Mouse (Mus musculus) intestine, embryonic 16.5 days (tissue): ENCODE measurements around the gene Polr3c. TPM values are rescaled to one million over a fixed set of nuclear protein-coding genes. Genes with fewer than 3 reads are reported as not detected.
A peak's percentile ranks its signal among the peaks of the same experiment; 100 is the strongest.

Experiments used
- ATAC-seq: fragments of 200-750 bp; cut with Nextera tagmentation; 2 replicates; pipeline ENCODE4 v1.8.0; 2017; ENCODE audit warnings: moderate TSS enrichment, moderate library complexity
- H3K27ac ChIP-seq: fragments of 300-500 bp; sonication (generic); 2 replicates; pipeline ENCODE4 v1.5.1; 2014; ENCODE audit warnings: mild to moderate bottlenecking, low read length
- H3K27me3 ChIP-seq: fragments of 300-500 bp; sonication (generic); replicated peaks from 2 replicates; pipeline ENCODE4 v1.6.1; 2014; ENCODE audit warnings: low read length, control low read depth, mixed read lengths; ENCODE audit not compliant: control insufficient read depth, insufficient read depth
- H3K36me3 ChIP-seq: fragments of 300-500 bp; sonication (generic); 2 replicates; pipeline ENCODE4 v1.6.1; 2014; ENCODE audit warnings: low read length, control low read depth; ENCODE audit not compliant: control insufficient read depth, insufficient read depth
- H3K4me1 ChIP-seq: fragments of 300-500 bp; sonication (generic); 2 replicates; pipeline ENCODE4 v1.6.1; 2014; ENCODE audit warnings: low read length, control low read depth, mixed read lengths; ENCODE audit not compliant: control insufficient read depth, insufficient read depth
- H3K4me2 ChIP-seq: fragments of 300-500 bp; sonication (generic); 2 replicates; pipeline ENCODE4 v1.6.1; 2014; ENCODE audit warnings: low read depth, low read length, control low read depth
- H3K4me3 ChIP-seq: fragments of 300-500 bp; sonication (generic); 2 replicates; pipeline ENCODE4 v1.5.1; 2014; ENCODE audit warnings: mild to moderate bottlenecking, low read length
- H3K9ac ChIP-seq: fragments of 300-500 bp; sonication (generic); 2 replicates; pipeline ENCODE4 v1.6.1; 2014; ENCODE audit warnings: low read depth, low read length
- H3K9me3 ChIP-seq: fragments of 300-500 bp; sonication (generic); 2 replicates; pipeline ENCODE4 v1.6.1; 2016; ENCODE audit warnings: low read length, control low read depth; ENCODE audit not compliant: control insufficient read depth
- WGBS: fragments of 180-500 bp; shearing (Covaris S2); extraction: QIAGEN DNeasy Blood & Tissue Kit; methylation state at CpG from one replicate; pipeline ENCODE4 v1.1.7; 2014; 5-methylcytosine and 5-hydroxymethylcytosine counted together
- polyA plus RNA-seq: library from polyadenylated mRNA; unstranded; fragments of >200 nt; fragmentation: Nextera tagmentation; extraction: Ambion mirVana; gene quantifications from 2 replicates; pipeline ENCODE4 v1.2.1, GENCODE M21; 2015

The Polr3c gene
- polyA plus RNA-seq, 1 experiment from 2014 or later = 41.0 TPM

DNA sequence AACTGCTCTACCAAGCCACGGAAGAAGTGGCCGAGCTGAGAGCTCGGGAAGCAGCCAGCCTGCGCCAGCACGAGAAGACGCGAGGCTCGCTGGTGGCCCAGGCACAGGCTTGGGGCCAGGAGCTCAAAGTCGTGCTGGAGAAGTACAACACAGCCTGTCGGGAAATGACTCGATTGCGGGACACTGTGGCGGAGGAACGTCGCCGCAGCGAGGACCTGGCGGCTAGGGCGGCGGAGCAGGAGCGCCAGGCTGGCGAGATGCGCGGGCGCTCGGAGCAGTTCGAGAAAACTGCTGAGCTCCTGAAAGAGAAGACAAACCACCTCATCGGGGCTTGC is 42.6 kb downstream of the Polr3c start:
- Histone ChIP-seq H3K27me3 (peaks cover 4% of the 10 kb centered on the region; the same call in 1 of the 2 replicates), H3K27ac (no peak overlapping the region), H3K36me3 (no peaks in the 10 kb centered on the region), H3K4me2 (peak overlapping the region; percentile 54), H3K4me1 (peaks cover 9% of the 10 kb centered on the region), H3K9ac (peak overlapping the region; percentile 55), H3K9me3 (no peaks in the 10 kb centered on the region), H3K4me3 (peak overlapping the region; percentile 33)
- no peak for ATAC-seq
- 26% methylated on average over 28 of the region's 28 CpGs for WGBS

DNA sequence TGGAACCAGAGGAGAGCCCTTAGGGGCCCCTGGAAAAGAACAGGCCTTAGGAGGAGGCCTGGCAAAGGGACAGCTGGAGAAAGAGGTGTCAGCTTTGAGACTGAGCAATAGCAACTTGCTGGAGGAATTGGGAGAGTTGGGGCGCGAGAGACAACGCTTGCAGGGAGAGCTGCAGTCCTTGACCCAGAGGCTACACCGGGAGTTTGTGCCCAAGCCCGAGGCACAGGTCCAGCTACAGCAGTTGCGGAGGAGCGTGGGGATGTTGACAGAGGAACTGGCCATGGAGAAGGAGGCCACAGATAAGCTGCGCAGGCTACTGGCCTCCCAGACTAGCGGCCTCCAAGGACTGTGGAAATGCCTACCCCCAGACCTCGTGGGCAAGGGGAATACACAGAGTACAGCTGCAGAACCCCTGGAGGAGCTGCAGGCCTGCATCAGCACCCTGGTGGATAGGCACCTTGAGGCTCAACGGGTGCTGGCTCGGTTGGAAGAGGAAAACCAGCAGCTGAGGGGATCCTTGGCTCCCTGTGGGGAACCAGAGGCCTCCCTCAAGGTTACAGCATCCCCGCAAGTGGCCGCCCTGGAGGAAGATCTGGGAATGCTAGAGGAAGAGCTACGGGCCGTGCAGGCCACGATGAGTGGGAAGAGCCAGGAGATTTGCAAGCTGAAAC is 43.1 kb downstream of the Polr3c start:
- ATAC-seq = no peak
- Histone ChIP-seq H3K27me3 (peaks cover 4% of the 10 kb centered on the region; the same call in 1 of the 2 replicates), H3K36me3 (no peaks in the 10 kb centered on the region), H3K4me2 (peak overlapping the region; percentile 54), H3K9me3 (no peaks in the 10 kb centered on the region), H3K4me1 (peaks cover 9% of the 10 kb centered on the region), H3K27ac (no peak overlapping the region), H3K9ac (peak overlapping the region; percentile 55), H3K4me3 (peak overlapping the region; percentile 33)
- 50% methylated on average over 17 of the region's 17 CpGs for WGBS

DNA sequence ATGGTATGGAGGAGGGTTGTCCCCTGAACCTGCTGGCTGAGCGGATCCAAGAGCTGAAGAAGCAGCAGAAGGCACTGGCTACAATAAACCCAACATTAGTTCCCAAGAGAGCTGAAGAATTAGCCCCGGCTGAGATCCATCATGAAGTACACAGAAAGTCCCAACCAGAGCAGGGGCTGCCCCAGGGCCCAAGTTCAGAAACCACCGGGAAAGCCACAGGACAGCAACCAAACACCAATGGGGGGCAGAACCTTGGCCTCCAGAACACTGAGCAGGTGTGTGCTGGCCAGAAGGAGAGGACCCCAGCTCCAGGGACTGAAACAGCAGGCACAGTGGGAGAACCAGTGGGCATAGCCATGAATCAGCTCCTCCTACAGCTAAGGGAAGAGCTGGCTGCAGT is 43.9 kb downstream of the Polr3c start:
- H3K9ac ChIP-seq = no peak overlapping the region
- H3K27me3 ChIP-seq = peaks cover 4% of the 10 kb centered on the region; the same call in 1 of the 2 replicates
- no peak overlapping the region for H3K4me2 ChIP-seq
- no peak for ATAC-seq
- no peak overlapping the region for H3K4me3 ChIP-seq
- H3K36me3 ChIP-seq = no peaks in the 10 kb centered on the region
- peaks cover 9% of the 10 kb centered on the region for H3K4me1 ChIP-seq
- 90% methylated on average over 3 of the region's 3 CpGs for WGBS
- H3K27ac ChIP-seq = no peak overlapping the region
- H3K9me3 ChIP-seq = no peaks in the 10 kb centered on the region

DNA sequence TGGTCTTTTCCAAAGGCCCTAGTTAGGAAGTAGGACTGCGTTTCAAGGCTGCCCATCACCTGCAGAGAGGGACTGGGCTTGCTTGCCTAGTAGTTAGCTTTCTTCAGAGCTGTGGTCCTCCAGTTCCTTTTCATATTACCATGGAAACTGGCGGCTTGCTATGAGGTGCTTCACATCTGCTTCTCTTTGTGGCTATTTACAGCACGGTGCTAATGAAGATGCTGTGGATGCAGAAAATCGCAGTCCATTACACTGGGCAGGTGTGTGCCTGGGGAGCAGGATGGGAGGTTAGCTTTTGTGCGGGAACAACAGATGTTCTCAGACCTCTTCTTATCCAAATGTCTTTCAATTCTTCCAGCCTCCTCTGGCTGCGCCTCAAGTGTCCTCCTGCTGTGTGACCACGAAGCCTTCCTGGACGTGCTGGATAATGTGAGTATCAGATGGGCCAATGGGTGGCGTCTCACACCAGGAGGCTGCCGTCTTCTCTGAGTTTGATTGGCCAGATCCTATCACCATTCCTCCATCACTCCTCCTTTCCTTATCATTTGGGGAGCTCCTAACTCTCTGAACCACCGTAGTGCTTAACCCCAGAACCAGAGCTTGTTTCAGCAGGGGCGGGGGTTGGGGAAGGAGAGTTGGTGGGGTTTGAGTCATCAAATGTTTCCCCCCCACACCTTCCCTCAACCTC is 47.0 kb downstream of the Polr3c start:
- Histone ChIP-seq H3K9me3 (no peaks in the 10 kb centered on the region), H3K9ac (no peak overlapping the region), H3K4me3 (no peak overlapping the region), H3K4me1 (peaks cover 12% of the 10 kb centered on the region), H3K27ac (no peak overlapping the region), H3K36me3 (no peaks in the 10 kb centered on the region), H3K4me2 (no peak overlapping the region), H3K27me3 (peaks cover 4% of the 10 kb centered on the region; the same call in 1 of the 2 replicates)
- no peak for ATAC-seq
- 41% methylated on average over 12 of the region's 12 CpGs for WGBS

DNA sequence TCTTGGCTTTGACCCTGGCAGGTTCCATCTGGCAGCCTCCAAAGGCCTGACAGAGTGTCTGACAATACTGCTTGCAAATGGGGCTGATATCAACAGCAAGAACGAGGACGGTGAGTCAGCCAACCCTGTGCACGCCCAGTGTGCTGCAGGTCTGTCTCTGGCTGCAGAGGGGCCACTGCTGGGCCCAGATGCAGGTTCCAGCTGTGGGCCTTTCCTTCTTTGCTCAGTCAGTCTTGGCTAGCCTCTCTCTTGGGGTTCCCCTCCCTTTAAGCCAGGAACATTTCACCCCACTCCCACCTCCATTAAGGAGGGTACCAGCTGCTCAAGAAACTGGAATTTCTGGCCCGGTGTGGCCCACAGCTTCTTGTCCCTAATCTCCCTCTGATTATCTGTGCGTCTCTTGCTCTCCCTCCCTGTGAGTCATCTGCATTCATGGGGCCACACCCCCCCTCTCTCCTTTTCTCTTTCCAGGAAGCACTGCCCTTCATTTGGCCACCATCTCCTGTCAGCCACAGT is 48.2 kb downstream of the Polr3c start:
- Histone ChIP-seq H3K9ac (no peak overlapping the region), H3K4me1 (peaks cover 8% of the 10 kb centered on the region), H3K27ac (no peak overlapping the region), H3K4me3 (no peak overlapping the region), H3K36me3 (no peaks in the 10 kb centered on the region), H3K27me3 (peaks cover 4% of the 10 kb centered on the region; the same call in 1 of the 2 replicates), H3K4me2 (no peak overlapping the region), H3K9me3 (no peaks in the 10 kb centered on the region)
- peak; percentile 84 for ATAC-seq
- WGBS = 31% methylated on average over 5 of the region's 5 CpGs

DNA sequence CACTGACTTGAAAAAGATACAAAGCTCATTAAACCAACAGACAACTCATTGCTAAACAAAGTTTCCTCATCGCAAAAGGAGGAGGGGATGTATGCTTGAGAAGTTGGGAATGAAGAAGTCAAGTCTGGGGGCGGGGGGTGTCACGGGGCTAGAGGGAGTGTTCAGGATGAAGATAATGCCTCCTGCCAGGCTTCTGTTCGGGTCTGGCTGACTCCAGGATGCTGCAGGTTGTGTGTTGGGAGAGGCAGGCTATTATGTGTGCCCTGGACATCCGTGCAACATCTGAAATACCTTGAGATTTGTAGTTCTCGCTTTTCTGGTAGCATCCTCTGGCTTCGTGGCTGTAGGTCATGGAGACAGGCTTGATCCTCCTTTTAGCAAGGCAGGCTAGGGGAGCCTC is 49.0 kb downstream of the Polr3c start:
- WGBS = 70% methylated on average over 7 of the region's 7 CpGs
- no peaks in the 10 kb centered on the region for H3K36me3 ChIP-seq
- no peak overlapping the region for H3K4me2 ChIP-seq
- H3K9ac ChIP-seq = no peak overlapping the region
- no peak for ATAC-seq
- H3K9me3 ChIP-seq = no peaks in the 10 kb centered on the region
- H3K27me3 ChIP-seq = no peaks in the 10 kb centered on the region
- H3K27ac ChIP-seq = no peak overlapping the region
- H3K4me1 ChIP-seq = peaks cover 8% of the 10 kb centered on the region
- H3K4me3 ChIP-seq = no peak overlapping the region

DNA sequence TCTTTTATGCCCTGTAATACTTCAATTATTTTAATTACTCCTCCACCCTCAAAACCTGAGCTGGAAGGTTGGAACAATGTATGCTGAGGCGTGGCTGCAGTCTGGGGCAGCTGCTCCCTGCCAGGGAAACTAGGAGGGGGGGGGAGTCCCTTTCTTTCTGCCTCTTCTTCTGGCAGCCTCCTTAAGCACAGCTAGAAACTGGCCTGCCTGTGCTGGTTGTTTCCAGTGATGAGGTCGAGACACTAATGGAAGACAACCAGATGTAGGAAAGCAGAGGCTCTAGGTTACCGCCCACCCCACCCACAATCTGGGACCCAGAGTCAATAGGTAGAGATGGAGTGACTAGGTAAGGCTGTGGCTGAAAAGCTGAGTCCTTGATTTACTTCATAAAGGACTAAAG is 51.7 kb downstream of the Polr3c start:
- Histone ChIP-seq H3K4me3 (no peak overlapping the region), H3K4me2 (no peak overlapping the region), H3K27ac (no peak overlapping the region), H3K27me3 (no peaks in the 10 kb centered on the region), H3K9ac (no peak overlapping the region), H3K9me3 (no peaks in the 10 kb centered on the region), H3K4me1 (peaks cover 9% of the 10 kb centered on the region), H3K36me3 (no peaks in the 10 kb centered on the region)
- WGBS = 51% methylated on average over 3 of the region's 3 CpGs
- ATAC-seq = peak; percentile 50

DNA sequence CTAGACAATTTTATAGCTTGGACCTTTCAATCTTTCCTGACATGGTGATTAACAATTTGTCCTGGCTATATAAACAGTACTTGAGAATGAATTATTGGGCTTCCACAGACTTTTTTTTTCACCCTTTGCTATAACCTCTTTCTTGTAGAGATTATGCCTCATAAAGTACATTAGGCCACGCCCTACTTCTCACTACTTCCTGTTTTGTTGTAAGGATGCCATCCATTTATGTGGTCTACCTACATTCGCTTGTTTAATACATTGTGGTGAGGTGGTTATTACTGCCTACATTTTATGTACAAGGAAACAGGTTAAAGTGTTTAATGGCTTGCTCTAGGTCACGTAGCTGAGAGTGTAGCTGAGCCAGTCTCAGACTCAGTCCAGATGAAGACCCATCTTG is 52.3 kb downstream of the Polr3c start:
- 73% methylated on average over 3 of the region's 3 CpGs for WGBS
- Histone ChIP-seq H3K4me1 (peaks cover 14% of the 10 kb centered on the region), H3K27me3 (peaks cover 5% of the 10 kb centered on the region; the same call in 1 of the 2 replicates), H3K9me3 (no peaks in the 10 kb centered on the region), H3K4me3 (no peak overlapping the region), H3K4me2 (no peak overlapping the region), H3K36me3 (no peaks in the 10 kb centered on the region), H3K9ac (no peak overlapping the region), H3K27ac (no peak overlapping the region)
- peak; percentile 11; the same call in 1 of the 2 replicates for ATAC-seq

DNA sequence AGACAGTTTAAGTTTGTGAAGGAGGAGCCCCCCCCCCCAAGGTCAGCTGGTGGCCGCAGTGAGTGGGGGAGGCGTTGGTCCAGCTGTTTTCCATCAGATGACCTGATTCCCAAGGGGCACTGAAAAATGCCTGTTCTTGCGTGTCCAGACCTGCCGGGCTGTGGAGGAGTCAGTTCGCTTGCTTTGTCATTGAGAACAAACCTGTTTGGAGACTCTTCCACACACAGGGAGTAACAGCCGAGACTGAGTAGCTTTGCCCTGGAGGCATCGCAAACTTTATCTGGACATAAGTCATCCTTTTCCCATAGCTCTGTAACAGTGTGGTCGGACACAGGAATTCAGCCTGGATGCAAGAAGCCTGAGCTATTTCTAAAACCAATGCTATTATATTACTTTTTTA is 53.0 kb downstream of the Polr3c start:
- Histone ChIP-seq H3K4me3 (no peak overlapping the region), H3K4me1 (peaks cover 16% of the 10 kb centered on the region), H3K27me3 (peaks cover 5% of the 10 kb centered on the region; the same call in 1 of the 2 replicates), H3K9me3 (no peaks in the 10 kb centered on the region), H3K27ac (no peak overlapping the region), H3K4me2 (no peak overlapping the region), H3K36me3 (no peaks in the 10 kb centered on the region), H3K9ac (no peak overlapping the region)
- ATAC-seq = no peak
- WGBS = 41% methylated on average over 8 of the region's 8 CpGs
